Mouse (Mus musculus) olfactory bulb, adult 2 months (tissue): Measurements from ENCODE around the gene Rft1.

Experiments used
- CTCF ChIP-seq: fragments of 200-500 bp; IDR thresholded peaks from 2 replicates; pipeline ENCODE4 v1.5.1; 2012; ENCODE audit warnings: low read depth, mild to moderate bottlenecking, low read length, moderate library complexity; ENCODE audit not compliant: insufficient read depth
- POLR2A ChIP-seq: fragments of 200-500 bp; IDR thresholded peaks from 2 replicates; pipeline ENCODE4 v1.6.1; 2012; ENCODE audit warnings: mild to moderate bottlenecking, low read depth, low read length, moderate library complexity; ENCODE audit not compliant: insufficient read depth

DNA sequence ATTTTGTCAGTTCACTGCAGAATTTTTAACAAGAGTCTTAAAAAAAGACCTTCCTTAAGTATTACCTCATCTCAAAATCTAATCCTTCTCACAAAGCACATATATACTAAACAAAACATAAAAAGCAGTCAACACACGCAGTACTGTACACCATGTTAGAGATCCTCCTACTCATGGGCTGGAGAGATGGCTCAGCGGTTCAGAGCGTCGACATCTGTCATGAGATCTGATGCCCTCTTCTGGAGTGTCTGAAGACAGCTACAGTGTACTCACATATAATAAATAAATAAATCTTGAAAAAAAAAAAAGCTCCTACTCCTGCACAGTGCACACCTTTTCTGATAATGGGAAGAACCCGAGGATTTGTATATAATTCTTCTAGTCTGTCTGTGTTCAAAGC lies 68.2 kb downstream of the Rft1 start:
- TF ChIP-seq CTCF (no peak), POLR2A (no peak)
